Mouse (Mus musculus): ENCODE measurements around the gene Fam69a. TPM values are rescaled to one million over a fixed set of nuclear protein-coding genes. Genes with fewer than 3 reads are reported as not detected.

The Fam69a gene
- polyA plus RNA-seq, 1 experiment from 2014 or later: 43.2 TPM

DNA sequence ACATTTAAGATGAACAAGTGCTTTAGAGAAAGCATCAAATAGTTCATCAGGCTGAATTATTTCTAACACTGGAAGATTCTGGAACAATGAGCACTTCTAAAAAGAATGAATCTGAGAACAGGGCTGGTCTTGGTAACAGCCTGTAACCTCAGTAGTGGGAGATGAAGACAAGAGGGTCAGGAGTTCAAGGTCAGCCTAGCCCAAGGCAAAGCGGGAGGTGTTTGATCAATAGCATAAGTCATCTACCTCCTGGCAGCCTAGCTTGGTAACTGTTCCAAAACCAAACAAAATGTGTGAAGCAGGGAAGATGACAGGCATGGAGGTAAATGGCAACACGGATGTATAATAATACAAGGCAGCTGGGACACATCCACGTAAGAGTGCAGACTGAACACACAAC is 122.9 kb downstream of the Fam69a start:
- H3K4me3 ChIP-seq (replicated peaks; ENCODE audit: low read length): no peak overlapping the region
- no peak overlapping the region for H3K4me2 ChIP-seq (ENCODE audit: low read length)
- peaks cover 3% of the 10 kb centered on the region for H3K4me1 ChIP-seq (replicated peaks; ENCODE audit: control insufficient read depth, insufficient read depth, low read length)
- H3K27me3 ChIP-seq (replicated peaks; ENCODE audit: control insufficient read depth, insufficient read depth, low read length): no peaks in the 10 kb centered on the region
- no peak overlapping the region for H3K27ac ChIP-seq (ENCODE audit: low read length)
- WGBS: 87% methylated on average over 3 of the region's 3 CpGs
- H3K36me3 ChIP-seq (ENCODE audit: control insufficient read depth, insufficient read depth): no peaks in the 10 kb centered on the region
- no peak for ATAC-seq
- H3K9ac ChIP-seq (replicated peaks; ENCODE audit: low read depth, low read length): no peak overlapping the region
- no peaks in the 10 kb centered on the region for H3K9me3 ChIP-seq (ENCODE audit: control insufficient read depth, low read length)

DNA sequence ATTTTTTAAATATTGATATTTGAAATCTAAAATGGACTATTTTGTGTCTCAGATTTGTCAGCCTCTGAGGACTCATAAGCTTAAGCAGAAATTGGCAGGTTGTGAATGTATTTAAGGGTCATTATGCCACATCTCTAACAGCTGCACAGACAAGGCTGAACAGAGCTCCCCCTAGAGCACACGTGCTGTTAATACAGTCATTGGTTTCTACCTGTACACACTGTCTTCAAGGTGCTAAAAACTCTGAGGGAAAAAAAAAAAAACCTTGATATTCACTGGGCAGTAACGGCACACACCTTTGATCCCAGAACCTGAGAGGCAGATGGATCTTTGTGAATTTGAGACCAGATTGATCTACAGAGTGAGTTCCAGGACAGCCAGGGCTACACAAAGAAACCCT is 127.9 kb downstream of the Fam69a start:
- H3K4me1 ChIP-seq (replicated peaks; ENCODE audit: control insufficient read depth, insufficient read depth, low read length): peaks cover 5% of the 10 kb centered on the region; the same call in 1 of the 2 replicates
- H3K4me2 ChIP-seq (ENCODE audit: low read length): no peak overlapping the region
- no peaks in the 10 kb centered on the region for H3K9me3 ChIP-seq (ENCODE audit: control insufficient read depth, low read length)
- no peak overlapping the region for H3K9ac ChIP-seq (replicated peaks; ENCODE audit: low read depth, low read length)
- no peaks in the 10 kb centered on the region for H3K36me3 ChIP-seq (ENCODE audit: control insufficient read depth, insufficient read depth)
- H3K27me3 ChIP-seq (replicated peaks; ENCODE audit: control insufficient read depth, insufficient read depth, low read length): no peaks in the 10 kb centered on the region
- no peak overlapping the region for H3K27ac ChIP-seq (ENCODE audit: low read length)
- 51% methylated on average over 2 of the region's 2 CpGs for WGBS
- ATAC-seq: no peak
- no peak overlapping the region for H3K4me3 ChIP-seq (replicated peaks; ENCODE audit: low read length)

Other genes starting within 250 kb of the Fam69a start
- 0.13 TPM in 1 of 2 replicates, not detected in the other for gene Ube2d2b, start 157.0 kb downstream of the Fam69a start, polyA plus RNA-seq (2015; fragmentation: Nextera tagmentation; extraction: Ambion mirVana)
- 51.6 and 54.6 TPM in 2 replicates for gene Evi5, start 112.0 kb downstream of the Fam69a start, polyA plus RNA-seq (2015; fragmentation: Nextera tagmentation; extraction: Ambion mirVana)
- gene Rpl5, start 86.6 kb downstream of the Fam69a start, polyA plus RNA-seq (2015; fragmentation: Nextera tagmentation; extraction: Ambion mirVana): 75.2 and 76.8 TPM in 2 replicates
- gene Mtf2, start 78.6 kb upstream of the Fam69a start, polyA plus RNA-seq (2015; fragmentation: Nextera tagmentation; extraction: Ambion mirVana): 133 and 139 TPM in 2 replicates
- 21.0 and 24.3 TPM in 2 replicates for gene Tmed5, start 145.5 kb upstream of the Fam69a start, polyA plus RNA-seq (2015; fragmentation: Nextera tagmentation; extraction: Ambion mirVana)
- gene Ccdc18, start 145.8 kb upstream of the Fam69a start, polyA plus RNA-seq (2015; fragmentation: Nextera tagmentation; extraction: Ambion mirVana): 5.0 and 5.7 TPM in 2 replicates